Mouse (Mus musculus) MEL (cell line): ENCODE data around the gene Rps10. TPM values are rescaled to one million over a fixed set of nuclear protein-coding genes. Genes with fewer than 3 reads are reported as not detected.

ENCODE experiments used
- DNase-seq: peaks from one replicate; pipeline ENCODE4 v3.0.0; 2011; ENCODE audit warnings: low read depth, low spot score
- H3K27ac ChIP-seq: 2 replicates; pipeline ENCODE4 v1.5.1; 2012; ENCODE audit warnings: low read depth, mild to moderate bottlenecking, control low read depth, low read length, moderate library complexity; ENCODE audit not compliant: control insufficient read depth
- H3K27me3 ChIP-seq, 2 experiments: fragments of 150-350 bp in 1 of 2; sonication (generic) in 1 of 2; 2 replicates each; pipeline ENCODE4 v1.6.1; 2012; ENCODE audit warnings: low read length in 2 of 2, mild to moderate bottlenecking in 2 of 2, improper control_type of control experiment in 1 of 2, moderate library complexity in 1 of 2; ENCODE audit not compliant: insufficient read depth in 2 of 2, control insufficient read depth in 1 of 2
- H3K36me3 ChIP-seq, 2 experiments: 2 replicates each; pipeline ENCODE4 v1.6.1; 2012 to 2014; ENCODE audit warnings: low read length in 2 of 2, improper control_type of control experiment in 1 of 2, inconsistent platforms in 1 of 2, mild to moderate bottlenecking in 1 of 2; ENCODE audit not compliant: insufficient read depth in 2 of 2, control insufficient read depth in 1 of 2
- H3K4me1 ChIP-seq, 2 experiments: fragments of 150-350 bp in 1 of 2; sonication (generic) in 1 of 2; 2 replicates each; pipeline ENCODE4 v1.6.1; 2012; ENCODE audit warnings: low read length in 2 of 2, improper control_type of control experiment in 1 of 2, mild to moderate bottlenecking in 1 of 2; ENCODE audit not compliant: insufficient read depth in 2 of 2, control insufficient read depth in 1 of 2
- H3K4me3 ChIP-seq, 2 experiments: fragments of 150-350 bp in 1 of 2; sonication (generic) in 1 of 2; 2 replicates each; pipeline ENCODE4 v1.5.1; 2012; ENCODE audit warnings: low read depth in 2 of 2, low read length in 2 of 2, mild to moderate bottlenecking in 2 of 2, moderate library complexity in 2 of 2, control low read depth in 1 of 2, improper control_type of control experiment in 1 of 2; ENCODE audit not compliant: control insufficient read depth in 1 of 2, insufficient read depth in 1 of 2
- H3K79me2 ChIP-seq: 2 replicates; pipeline ENCODE4 v1.6.1; 2012; ENCODE audit warnings: mild to moderate bottlenecking, low read length, moderate library complexity; ENCODE audit not compliant: control insufficient read depth, poor library complexity, insufficient read depth
- H3K9ac ChIP-seq: 2 replicates; pipeline ENCODE4 v1.6.1; 2012; ENCODE audit warnings: low read depth, mild to moderate bottlenecking, control low read depth, low read length, moderate library complexity; ENCODE audit not compliant: control insufficient read depth, poor library complexity, severe bottlenecking
- H3K9me3 ChIP-seq: fragments of 150-350 bp; sonication (generic); replicated peaks from 2 replicates; pipeline ENCODE4 v1.6.1; 2012; ENCODE audit warnings: mild to moderate bottlenecking, low read length, improper control_type of control experiment, moderate library complexity; ENCODE audit not compliant: insufficient read depth
- BHLHE40 ChIP-seq: IDR thresholded peaks from 2 replicates; pipeline ENCODE4 v1.6.1; 2012; ENCODE audit warnings: low read depth, mild to moderate bottlenecking, inconsistent platforms, low read length, improper control_type of control experiment, borderline replicate concordance
- CHD1 ChIP-seq: IDR thresholded peaks from 2 replicates; pipeline ENCODE4 v1.6.1; 2012; ENCODE audit warnings: low read depth, mild to moderate bottlenecking, inconsistent platforms, low read length, improper control_type of control experiment
- CHD2 ChIP-seq: IDR thresholded peaks from 2 replicates; pipeline ENCODE4 v1.6.1; 2011; ENCODE audit warnings: low read length, improper control_type of control experiment
- CTCF ChIP-seq, 3 experiments: IDR thresholded peaks in 2 of 3; conservative IDR thresholded peaks in 1 of 3; 2 replicates each; pipeline ENCODE4 v1.5.1; 2011 to 2012; ENCODE audit warnings: low read length in 3 of 3, low read depth in 2 of 3, mild to moderate bottlenecking in 2 of 3, improper control_type of control experiment in 1 of 3, inconsistent platforms in 1 of 3, mixed read lengths in 1 of 3, moderate library complexity in 1 of 3; ENCODE audit not compliant: control insufficient read depth in 1 of 3, insufficient read depth in 1 of 3, poor library complexity in 1 of 3, severe bottlenecking in 1 of 3
- E2F4 ChIP-seq: IDR thresholded peaks from 2 replicates; pipeline ENCODE4 v1.6.1; 2011; ENCODE audit warnings: low read depth, low read length, improper control_type of control experiment, borderline replicate concordance
- ELF1 ChIP-seq: IDR thresholded peaks from 2 replicates; pipeline ENCODE4 v1.6.1; 2014; ENCODE audit warnings: low read depth, mild to moderate bottlenecking, inconsistent platforms, low read length, improper control_type of control experiment, moderate library complexity
- EP300 ChIP-seq, 2 experiments: IDR thresholded peaks; 2 replicates each; pipeline ENCODE4 v1.6.1; 2011; ENCODE audit warnings: improper control_type of control experiment in 2 of 2, low read length in 2 of 2, low read depth in 1 of 2, mild to moderate bottlenecking in 1 of 2
- ETS1 ChIP-seq: IDR thresholded peaks from 2 replicates; pipeline ENCODE4 v1.6.1; 2012; ENCODE audit warnings: low read depth, mild to moderate bottlenecking, inconsistent platforms, low read length, improper control_type of control experiment, moderate library complexity
- GABPA ChIP-seq: IDR thresholded peaks from 2 replicates; pipeline ENCODE4 v1.6.1; 2012; ENCODE audit warnings: low read depth, mild to moderate bottlenecking, inconsistent platforms, low read length, improper control_type of control experiment, moderate library complexity
- GATA1 ChIP-seq: IDR thresholded peaks from 2 replicates; pipeline ENCODE4 v1.6.1; 2011; ENCODE audit warnings: low read depth, low read length, improper control_type of control experiment
- HCFC1 ChIP-seq: IDR thresholded peaks from 2 replicates; pipeline ENCODE4 v1.6.1; 2012; ENCODE audit warnings: low read depth, mild to moderate bottlenecking, inconsistent platforms, low read length, improper control_type of control experiment, moderate library complexity
- JUND ChIP-seq: IDR thresholded peaks from 2 replicates; pipeline ENCODE4 v1.6.1; 2011; ENCODE audit warnings: low read depth, mild to moderate bottlenecking, improper control_type of control experiment, low read length
- KAT2A ChIP-seq: conservative IDR thresholded peaks from 2 replicates; pipeline ENCODE4 v1.6.1; 2012; ENCODE audit warnings: low read depth, low read length, improper control_type of control experiment, inconsistent platforms
- MAFK ChIP-seq: IDR thresholded peaks from 2 replicates; pipeline ENCODE4 v1.6.1; 2011; ENCODE audit warnings: low read depth, mild to moderate bottlenecking, low read length, improper control_type of control experiment, borderline replicate concordance
- MAX ChIP-seq: IDR thresholded peaks from 2 replicates; pipeline ENCODE4 v1.6.1; 2011; ENCODE audit warnings: low read length, improper control_type of control experiment
- MAZ ChIP-seq: IDR thresholded peaks from 2 replicates; pipeline ENCODE4 v1.6.1; 2012; ENCODE audit warnings: low read depth, mild to moderate bottlenecking, inconsistent platforms, low read length, improper control_type of control experiment
- MEF2A ChIP-seq: IDR thresholded peaks from 2 replicates; pipeline ENCODE4 v1.6.1; 2014; ENCODE audit warnings: low read depth, mild to moderate bottlenecking, inconsistent platforms, low read length, improper control_type of control experiment; ENCODE audit not compliant: poor library complexity, insufficient replicate concordance, severe bottlenecking; ENCODE audit errors: extremely low read depth
- MXI1 ChIP-seq: IDR thresholded peaks from 2 replicates; pipeline ENCODE4 v1.6.1; 2011; ENCODE audit warnings: mild to moderate bottlenecking, low read depth, low read length, improper control_type of control experiment
- MYB ChIP-seq: IDR thresholded peaks from 2 replicates; pipeline ENCODE4 v1.6.1; 2011; ENCODE audit warnings: mild to moderate bottlenecking, low read depth, low read length, improper control_type of control experiment
- MYC ChIP-seq: IDR thresholded peaks from 2 replicates; pipeline ENCODE4 v1.6.1; 2011; ENCODE audit warnings: low read depth, mild to moderate bottlenecking, low read length, improper control_type of control experiment, moderate library complexity
- NRF1 ChIP-seq: IDR thresholded peaks from 2 replicates; pipeline ENCODE4 v1.6.1; 2014; ENCODE audit warnings: low read depth, mild to moderate bottlenecking, inconsistent platforms, low read length, improper control_type of control experiment, moderate library complexity; ENCODE audit not compliant: poor library complexity, insufficient read depth, severe bottlenecking
- POLR2A ChIP-seq, 2 experiments: IDR thresholded peaks; 2 replicates each; pipeline ENCODE4 v1.6.1; 2011 to 2012; ENCODE audit warnings: low read length in 2 of 2, mild to moderate bottlenecking in 2 of 2, control low read depth in 1 of 2, improper control_type of control experiment in 1 of 2, low read depth in 1 of 2, moderate library complexity in 1 of 2; ENCODE audit not compliant: control insufficient read depth in 1 of 2, insufficient read depth in 1 of 2, poor library complexity in 1 of 2
- POLR2AphosphoS2 ChIP-seq: IDR thresholded peaks from 2 replicates; pipeline ENCODE4 v1.6.1; 2011; ENCODE audit warnings: low read length, improper control_type of control experiment
- POLR2AphosphoS5 ChIP-seq: IDR thresholded peaks from 2 replicates; pipeline ENCODE4 v1.6.1; 2012; ENCODE audit warnings: low read depth, borderline replicate concordance, mild to moderate bottlenecking, inconsistent platforms, low read length, moderate library complexity, mixed read lengths
- RCOR1 ChIP-seq: IDR thresholded peaks from 2 replicates; pipeline ENCODE4 v1.6.1; 2012; ENCODE audit warnings: low read depth, mild to moderate bottlenecking, inconsistent platforms, low read length, improper control_type of control experiment
- SIN3A ChIP-seq: IDR thresholded peaks from 2 replicates; pipeline ENCODE4 v1.6.1; 2012; ENCODE audit warnings: low read length, improper control_type of control experiment, inconsistent platforms
- SMC3 ChIP-seq: IDR thresholded peaks from 2 replicates; pipeline ENCODE4 v1.6.1; 2011; ENCODE audit warnings: low read depth, low read length, improper control_type of control experiment
- TAL1 ChIP-seq: IDR thresholded peaks from 2 replicates; pipeline ENCODE4 v1.6.1; 2012; ENCODE audit warnings: mild to moderate bottlenecking, inconsistent platforms, low read length, moderate library complexity, mixed read lengths
- TBP ChIP-seq: IDR thresholded peaks from 2 replicates; pipeline ENCODE4 v1.8.0; 2011; ENCODE audit warnings: low read depth, low read length, improper control_type of control experiment
- TCF12 ChIP-seq: IDR thresholded peaks from 2 replicates; pipeline ENCODE4 v1.6.1; 2014; ENCODE audit warnings: low read depth, mild to moderate bottlenecking, inconsistent platforms, low read length, improper control_type of control experiment, moderate library complexity
- USF1 ChIP-seq: IDR thresholded peaks from 2 replicates; pipeline ENCODE4 v1.6.1; 2014; ENCODE audit warnings: low read depth, mild to moderate bottlenecking, inconsistent platforms, low read length, improper control_type of control experiment, moderate library complexity
- USF2 ChIP-seq, 2 experiments: IDR thresholded peaks; 2 replicates each; pipeline ENCODE4 v1.6.1; 2011 to 2012; ENCODE audit warnings: improper control_type of control experiment in 2 of 2, low read length in 2 of 2, borderline replicate concordance in 1 of 2, inconsistent platforms in 1 of 2, low read depth in 1 of 2, mild to moderate bottlenecking in 1 of 2; ENCODE audit not compliant: insufficient read depth in 1 of 2
- ZC3H11A ChIP-seq: IDR thresholded peaks from 2 replicates; pipeline ENCODE4 v1.6.1; 2012; ENCODE audit warnings: low read depth, mild to moderate bottlenecking, inconsistent platforms, low read length, improper control_type of control experiment
- ZKSCAN1 ChIP-seq: IDR thresholded peaks from 2 replicates; pipeline ENCODE4 v1.6.1; 2012; ENCODE audit warnings: low read depth, mild to moderate bottlenecking, inconsistent platforms, low read length, improper control_type of control experiment, moderate library complexity
- ZMIZ1 ChIP-seq: IDR thresholded peaks from 2 replicates; pipeline ENCODE4 v1.6.1; 2012; ENCODE audit warnings: low read depth, mild to moderate bottlenecking, inconsistent platforms, low read length, improper control_type of control experiment, moderate library complexity
- ZNF384 ChIP-seq: IDR thresholded peaks from 2 replicates; pipeline ENCODE4 v1.6.1; 2012; ENCODE audit warnings: low read depth, mild to moderate bottlenecking, inconsistent platforms, low read length, improper control_type of control experiment
- polyA plus RNA-seq, 2 experiments: library from polyadenylated mRNA; stranded (reverse) in 1 of 2; unstranded in 1 of 2; fragments of >175 nt in 1 of 2; fragments of >200 nt in 1 of 2; gene quantifications; 2 replicates each; pipeline versions ENCODE4 v1.2.1 to v1.2.4; 2012; ENCODE audit warnings: low replicate concordance in 2 of 2, low read depth in 1 of 2; ENCODE audit not compliant: insufficient read length in 2 of 2, insufficient read depth in 1 of 2, missing spikeins in 1 of 2
- total RNA-seq: library from RNA; depleted of rRNA; stranded (reverse); fragments of 300-350 nt; gene quantifications from 2 replicates; pipeline ENCODE4 v1.2.3, GENCODE M21; 2012

Rps10 gene
- total and polyA plus RNA-seq, 3 experiments: 3,057 to 3,899 (median 3,166) TPM

GRCm38 (mm10) chr17:27634871-27635574 is 1.4 kb downstream of the Rps10 start, which contains the start of gene RPS10-NUDT3:
TSS of gene RPS10-NUDT3 (minus strand) at chr17:27635222.
- Histone ChIP-seq H3K9me3 (no peaks in the 10 kb centered on the region), H3K79me2 (peaks cover 40% of the 10 kb centered on the region), H3K36me3 (peaks cover 11 to 13% of the 10 kb centered on the region in 2 experiments), H3K4me1 (peaks cover 0 to 5% of the 10 kb centered on the region in 2 experiments; a peak in 1 of 4 replicates), H3K27me3 (no peaks in the 10 kb centered on the region), H3K9ac (peak within 1 kb of the TSS; percentile 83), H3K27ac (peak within 1 kb of the TSS; percentile 71), H3K4me3 (peak within 1 kb of the TSS; percentile 73 to 76)
- DNase-seq: peak; percentile 94
- TF ChIP-seq ZKSCAN1 (no peak), KAT2A (peak; percentile 70), EP300 (IDR thresholded peaks at IDR 0.05; ENCODE audit: low read depth in 1 of 2, low read length in 2 of 2) (peak in 1 of 2 experiments; percentile 31; a peak in 1 of 4 replicates), ELF1 (peak; percentile 92), MYB (no peak), ZMIZ1 (peak; percentile 92), CHD2 (no peak), ZC3H11A (no peak), SIN3A (peak; percentile 87), MYC (peak; percentile 96), GABPA (no peak), TCF12 (peak; percentile 85), POLR2AphosphoS5 (no peak), ZNF384 (no peak; the same call in 1 of the 2 replicates), POLR2A (IDR thresholded peaks at IDR 0.05; ENCODE audit: control insufficient read depth in 1 of 2, insufficient read depth in 1 of 2, low read depth in 1 of 2, low read length in 2 of 2, poor library complexity in 1 of 2) (peak; percentile 84 to 90), CHD1 (no peak; the same call in 1 of the 2 replicates), SMC3 (no peak), HCFC1 (peak; percentile 91), RCOR1 (0 out of 2 replicates have a peak, but pooled peaks have one; percentile 25), BHLHE40 (no peak), JUND (no peak), MXI1 (peak; percentile 81), MEF2A (no peak), MAX (peak; percentile 85), TAL1 (no peak), MAZ (peak; percentile 62), E2F4 (no peak; the same call in 1 of the 2 replicates), ETS1 (0 out of 2 replicates have a peak, but pooled peaks have one; percentile 9), CTCF (IDR thresholded peaks at IDR 0.05 in 2 of 3, conservative IDR thresholded peaks at IDR 0.05 in 1 of 3; ENCODE audit: control insufficient read depth in 1 of 3, insufficient read depth in 1 of 3, low read depth in 2 of 3, low read length in 3 of 3, poor library complexity in 1 of 3, severe bottlenecking in 1 of 3) (0 out of 6 replicates have a peak, but pooled peaks of 1 of the 3 experiments have one; percentile 0), TBP (peak; percentile 90), GATA1 (no peak), NRF1 (peak; percentile 86), POLR2AphosphoS2 (peak; percentile 94), MAFK (no peak), USF1 (no peak), USF2 (IDR thresholded peaks at IDR 0.05; ENCODE audit: borderline replicate concordance in 1 of 2, insufficient read depth in 1 of 2, low read depth in 1 of 2, low read length in 2 of 2) (no peak)
